Mouse (Mus musculus) kidney, adult 2 months (tissue): ENCODE results near the gene Sh3rf3.

ENCODE experiments used
- CTCF ChIP-seq: fragments of 200-500 bp; conservative IDR thresholded peaks from 2 replicates; pipeline ENCODE4 v1.5.1; 2011; ENCODE audit warnings: low read depth, mild to moderate bottlenecking, control low read depth, low read length, moderate library complexity, mixed read lengths; ENCODE audit not compliant: insufficient read depth, insufficient read length
- POLR2A ChIP-seq: fragments of 200-500 bp; IDR thresholded peaks from one replicate; pipeline ENCODE4 v1.6.1; 2011; ENCODE audit warnings: low read depth, low read length, control low read depth

- TF ChIP-seq CTCF (no peak), POLR2A (no peak)
These were observed 77.7 kb downstream of the Sh3rf3 start for GRCm38 (mm10) chr10:58890671-58891439.
